Mouse (Mus musculus): ENCODE data around the gene Nfya.

DNA sequence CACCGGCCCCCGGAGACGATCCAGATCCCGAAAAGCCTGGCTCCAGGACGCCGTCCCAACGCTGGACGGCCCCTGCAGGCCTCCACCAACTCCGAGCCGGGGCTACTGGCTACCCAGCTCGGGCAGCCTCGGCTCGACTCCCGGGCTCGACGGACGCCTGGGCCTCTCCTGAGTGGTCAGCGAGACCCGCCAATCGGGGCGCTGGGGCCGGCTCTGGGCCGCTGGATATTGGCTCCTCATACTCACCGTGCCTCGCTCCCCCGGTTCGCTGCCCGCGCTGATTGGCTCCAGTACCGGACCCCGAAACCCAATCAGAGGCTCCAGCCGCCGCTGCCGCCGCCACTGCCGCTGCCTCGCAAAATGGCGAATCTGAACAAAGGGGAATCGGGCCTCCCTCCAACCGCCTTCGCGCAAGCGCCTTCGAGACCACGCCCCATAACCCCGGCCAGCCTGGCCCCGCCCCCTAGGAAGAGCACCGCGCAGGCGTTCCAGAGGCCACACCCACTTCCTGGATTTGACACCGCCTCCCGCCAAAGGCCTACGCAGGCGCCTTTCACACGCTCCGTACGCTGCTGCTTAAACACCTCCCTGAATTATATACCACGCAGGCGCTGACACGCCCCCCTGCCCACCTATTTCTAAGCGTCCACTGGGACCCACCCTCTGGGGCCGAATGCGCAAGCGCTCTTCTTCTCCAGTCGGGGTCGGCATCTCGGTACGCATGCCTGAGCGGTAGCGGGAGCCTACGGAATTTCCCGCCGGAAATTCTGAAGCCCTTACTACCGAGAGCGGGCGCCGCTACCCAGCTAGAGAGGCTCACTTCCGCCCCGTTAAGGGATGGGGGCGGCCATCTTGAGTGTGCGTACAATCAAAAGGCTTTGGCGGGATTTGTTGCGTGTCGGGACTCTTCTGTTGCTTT is at the start of gene Nfya, which contains the start of gene Oard1:
- 0 out of 2 replicates have a peak, but pooled peaks have one; percentile 33 for TF ChIP-seq MAX (IDR thresholded peaks at IDR 0.05; ENCODE audit: low read length)
- no peak for TF ChIP-seq CTCF (conservative IDR thresholded peaks at IDR 0.05 in 1 of 2, IDR thresholded peaks at IDR 0.05 in 1 of 2; ENCODE audit: low read depth in 2 of 2, low read length in 2 of 2)
- TF ChIP-seq MYC (IDR thresholded peaks at IDR 0.05; ENCODE audit: low read depth, low read length) = peak; percentile 83; the same call in 1 of the 2 replicates
- TF ChIP-seq TBP (conservative IDR thresholded peaks at IDR 0.05; ENCODE audit: low read depth, low read length) = peak; percentile 64
- peak; percentile 73 for TF ChIP-seq POLR2A (IDR thresholded peaks at IDR 0.05; ENCODE audit: low read depth, low read length)
- TF ChIP-seq NRF1 (IDR thresholded peaks at IDR 0.05; ENCODE audit: low read depth, low read length) = peak; percentile 93
- peak; percentile 97 for TF ChIP-seq ELF1 (IDR thresholded peaks at IDR 0.05; ENCODE audit: low read depth, low read length)
